Mouse (Mus musculus) liver, embryonic 14.5 days (tissue): Measurements from ENCODE around the gene Ptpra. TPM values are rescaled to one million over a fixed set of nuclear protein-coding genes. Genes with fewer than 3 reads are reported as not detected.

Source experiments
- ATAC-seq: fragments of 200-750 bp; cut with Nextera tagmentation; 2 replicates; pipeline ENCODE4 v1.8.0; 2017; ENCODE audit warnings: moderate number of reproducible peaks, mild to moderate bottlenecking, moderate library complexity; ENCODE audit not compliant: insufficient read depth
- DNase-seq, 3 experiments: peaks; one replicate each; pipeline ENCODE4 v3.0.0-alpha.2; 2012 to 2013; ENCODE audit warnings: low read depth in 3 of 3, low spot score in 3 of 3
- H3K27ac ChIP-seq: fragments of 300-500 bp; sonication (generic); 2 replicates; pipeline ENCODE4 v1.5.1; 2014; ENCODE audit warnings: moderate library complexity, mild to moderate bottlenecking, control low read depth, inconsistent platforms
- H3K27me3 ChIP-seq: fragments of 300-500 bp; sonication (generic); 2 replicates; pipeline ENCODE4 v1.6.1; 2014; ENCODE audit warnings: mild to moderate bottlenecking, low read length, moderate library complexity; ENCODE audit not compliant: control insufficient read depth, insufficient read depth
- H3K36me3 ChIP-seq: fragments of 300-500 bp; sonication (generic); replicated peaks from 2 replicates; pipeline ENCODE4 v1.6.1; 2014; ENCODE audit warnings: low read depth; ENCODE audit not compliant: control insufficient read depth, insufficient read depth
- H3K4me1 ChIP-seq, 2 experiments: fragments of 200-500 bp in 1 of 2; fragments of 300-500 bp in 1 of 2; sonication (generic) in 1 of 2; replicated peaks; 2 replicates each; pipeline ENCODE4 v1.6.1; 2012 to 2014; ENCODE audit warnings: antibody characterized with exemption in 1 of 2, inconsistent platforms in 1 of 2, low read length in 1 of 2; ENCODE audit not compliant: control insufficient read depth in 2 of 2, insufficient read depth in 2 of 2
- H3K4me2 ChIP-seq: fragments of 300-500 bp; sonication (generic); 2 replicates; pipeline ENCODE4 v1.6.1; 2014; ENCODE audit warnings: low read depth, mild to moderate bottlenecking, control low read depth, moderate library complexity
- H3K4me3 ChIP-seq, 2 experiments: fragments of 200-500 bp in 1 of 2; fragments of 300-500 bp in 1 of 2; sonication (generic) in 1 of 2; 2 replicates each; pipeline ENCODE4 v1.5.1; 2012 to 2014; ENCODE audit warnings: low read depth in 2 of 2, low read length in 2 of 2, mild to moderate bottlenecking in 2 of 2, control low read depth in 1 of 2, inconsistent platforms in 1 of 2, moderate library complexity in 1 of 2; ENCODE audit not compliant: insufficient read depth in 1 of 2
- H3K9ac ChIP-seq: fragments of 300-500 bp; sonication (generic); replicated peaks from 2 replicates; pipeline ENCODE4 v1.6.1; 2014; ENCODE audit warnings: mild to moderate bottlenecking, control low read depth, moderate library complexity
- H3K9me3 ChIP-seq: fragments of 300-500 bp; sonication (generic); 2 replicates; pipeline ENCODE4 v1.6.1; 2016; ENCODE audit warnings: low read length, mixed read lengths; ENCODE audit not compliant: control insufficient read depth
- CTCF ChIP-seq: IDR thresholded peaks from 2 replicates; pipeline ENCODE4 v1.5.1; 2016; ENCODE audit warnings: antibody characterized with exemption, low read depth, control low read depth
- EP300 ChIP-seq: IDR thresholded peaks from 2 replicates; pipeline ENCODE4 v1.6.1; 2016; ENCODE audit warnings: antibody characterized with exemption, low read depth
- WGBS: fragments of 180-500 bp; shearing (Covaris S2); extraction: QIAGEN DNeasy Blood & Tissue Kit; methylation state at CpG from one replicate; pipeline ENCODE4 v1.1.7; 2014; ENCODE audit not compliant: insufficient replicate concordance; 5-methylcytosine and 5-hydroxymethylcytosine counted together
- polyA plus RNA-seq, 2 experiments: library from polyadenylated mRNA; depleted of rRNA in 1 of 2; stranded (reverse) in 1 of 2; unstranded in 1 of 2; fragments of >200 nt; fragmentation: Nextera tagmentation in 1 of 2; extraction: Ambion mirVana in 1 of 2; gene quantifications; 2 replicates each; pipeline versions ENCODE4 v1.2.1 to v1.2.3; 2012 to 2014

The Ptpra gene
- polyA plus RNA-seq (2012; rRNA removed) (14.6 and 19.3 TPM in 2 replicates), polyA plus RNA-seq (2014; fragmentation: Nextera tagmentation; extraction: Ambion mirVana) (29.6 and 33.6 TPM in 2 replicates)

- 1% methylated on average over 50 of the region's 50 CpGs for WGBS
- peaks cover 16 to 30% of the 10 kb centered on the region in 2 experiments for H3K4me1 ChIP-seq
- peak; percentile 99 for ATAC-seq
- no peaks in the 10 kb centered on the region for H3K9me3 ChIP-seq
- H3K9ac ChIP-seq, result peak within 1 kb of the TSS; percentile 90
- H3K27ac ChIP-seq, result peak within 1 kb of the TSS; percentile 59; the same call in 1 of the 2 replicates
- peak within 1 kb of the TSS; percentile 70 to 83 for H3K4me3 ChIP-seq
- peak; percentile 76 to 79 (median 77) for DNase-seq
- TF ChIP-seq EP300 (no peak), CTCF (no peak)
- H3K4me2 ChIP-seq, result peak within 1 kb of the TSS; percentile 74
- no peaks in the 10 kb centered on the region; the same call in 1 of the 2 replicates for H3K36me3 ChIP-seq
- H3K27me3 ChIP-seq, result peaks cover 6% of the 10 kb centered on the region
Observed at GRCm38 (mm10) chr2:130449794-130450433, at the start of gene Ptpra. Gene Ptpra (plus strand): TSS chr2:130450278.

- WGBS, result 60% methylated on average over 4 of the region's 4 CpGs
- TF ChIP-seq EP300 (no peak), CTCF (no peak)
- no peak for ATAC-seq
Observed at GRCm38 (mm10) chr2:130401891-130402290, 48.2 kb upstream of the Ptpra start.

GRCm38 (mm10) chr2:130404939-130405338 lies 45.1 kb upstream of the Ptpra start, which contains the start of the genes Gm28372 and 1700020A23Rik:
Gene Gm28372 (plus strand): TSS chr2:130405239.
Gene 1700020A23Rik (plus strand): TSS chr2:130405259.
- ATAC-seq, result no peak
- Histone ChIP-seq H3K4me1 (no peaks in the 10 kb centered on the region), H3K9me3 (no peaks in the 10 kb centered on the region), H3K4me2 (no peak within 1 kb of the TSS), H3K27me3 (no peaks in the 10 kb centered on the region), H3K4me3 (no peak within 1 kb of the TSS), H3K36me3 (no peaks in the 10 kb centered on the region), H3K27ac (no peak within 1 kb of the TSS), H3K9ac (no peak within 1 kb of the TSS)
- DNase-seq, result no peak
- TF ChIP-seq EP300, result no peak
- TF ChIP-seq CTCF, result no peak
- WGBS, result 60% methylated on average over 1 of the region's 1 CpGs

More at GRCm38 (mm10) chr2:130401891-130402290, 48.2 kb upstream of the Ptpra start:
- no peak overlapping the region for H3K27ac ChIP-seq
- H3K9me3 ChIP-seq, result no peaks in the 10 kb centered on the region
- no peak overlapping the region for H3K9ac ChIP-seq
- H3K4me3 ChIP-seq, result no peak overlapping the region
- no peaks in the 10 kb centered on the region for H3K4me1 ChIP-seq
- peaks cover 16% of the 10 kb centered on the region for H3K27me3 ChIP-seq
- DNase-seq, result no peak
- no peak overlapping the region for H3K4me2 ChIP-seq
- no peaks in the 10 kb centered on the region for H3K36me3 ChIP-seq

- 62% methylated on average over 2 of the region's 2 CpGs for WGBS
- H3K4me3 ChIP-seq, result no peak within 1 kb of the TSS
- no peaks in the 10 kb centered on the region for H3K27me3 ChIP-seq
- no peak within 1 kb of the TSS for H3K27ac ChIP-seq
- H3K4me2 ChIP-seq, result no peak within 1 kb of the TSS
- no peak within 1 kb of the TSS for H3K9ac ChIP-seq
- TF ChIP-seq CTCF (no peak), EP300 (no peak)
- DNase-seq, result no peak
- H3K36me3 ChIP-seq, result no peaks in the 10 kb centered on the region
- no peaks in the 10 kb centered on the region for H3K4me1 ChIP-seq
- no peaks in the 10 kb centered on the region for H3K9me3 ChIP-seq
- ATAC-seq, result no peak
Observed at GRCm38 (mm10) chr2:130406178-130406577, 43.9 kb upstream of the Ptpra start, which contains the start of gene Tmem239. Gene Tmem239 (plus strand): TSS chr2:130406478.

GRCm38 (mm10) chr2:130408194-130408593 lies 41.9 kb upstream of the Ptpra start:
- ATAC-seq (no peak), DNase-seq (no peak)
- no peak for TF ChIP-seq EP300
- TF ChIP-seq CTCF, result no peak
- H3K4me3 ChIP-seq, result no peak overlapping the region
- no peak overlapping the region for H3K9ac ChIP-seq
- no peaks in the 10 kb centered on the region for H3K27me3 ChIP-seq
- no peak overlapping the region for H3K27ac ChIP-seq
- H3K4me2 ChIP-seq, result no peak overlapping the region
- H3K9me3 ChIP-seq, result no peaks in the 10 kb centered on the region
- no peaks in the 10 kb centered on the region for H3K4me1 ChIP-seq
- WGBS, result 28% methylated on average over 6 of the region's 6 CpGs
- no peaks in the 10 kb centered on the region for H3K36me3 ChIP-seq
